ENCODE assay signal across 8 mouse cellular contexts in the genomic region with DNA sequence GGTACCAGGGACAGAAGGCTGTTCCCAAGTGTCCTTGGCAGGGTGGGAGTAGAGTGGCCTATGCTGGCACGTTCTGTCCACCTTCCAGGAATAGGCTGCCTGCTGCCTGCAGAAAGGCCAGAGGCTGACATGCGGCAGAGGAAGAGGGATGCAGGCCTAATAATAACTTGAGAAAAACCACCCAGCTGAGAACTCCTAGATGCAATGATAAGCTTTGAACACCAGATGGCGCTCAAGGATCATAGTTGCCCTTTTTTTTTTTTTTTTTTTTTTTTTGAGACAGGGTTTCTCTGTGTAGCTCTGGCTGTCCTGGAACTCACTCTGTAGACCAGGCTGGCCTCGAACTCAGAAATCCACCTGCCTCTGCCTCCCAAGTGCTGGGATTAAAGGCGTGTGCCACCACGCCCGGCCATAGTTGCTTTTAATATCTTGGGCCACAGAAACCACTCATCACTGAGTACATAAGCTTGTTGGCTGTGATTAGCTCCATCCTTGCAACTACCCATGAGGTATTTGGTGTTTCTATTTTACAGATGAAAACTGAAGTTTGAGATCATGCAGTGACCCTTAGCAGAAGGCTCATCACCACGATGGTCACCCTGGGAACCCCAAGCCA. TPM values are rescaled to one million over a fixed set of nuclear protein-coding genes. Genes with fewer than 3 reads are reported as not detected.
A peak's percentile ranks its signal among the peaks of the same experiment; 100 is the strongest.
DNase-seq lines count a peak whose midpoint lies in the region; ATAC-seq lines count a peak whose summit lies in the region.

No protein-coding gene starts in this region.

- peak; percentile 65 for ATAC-seq in megakaryocyte progenitor cell, adult 5-6 weeks (replicated peaks; ENCODE audit: poor library complexity)

- DNase-seq in left cerebral cortex, adult 18-20 months (ENCODE audit: low spot score in 2 of 2) = peak; percentile 21 to 34
- DNase-seq in left cerebral cortex, adult 8-10 months (ENCODE audit: low spot score in 2 of 2) = no peak
- peak; percentile 82 for DNase-seq in R1 (ENCODE audit: low read depth, low spot score)
- peak; percentile 49 for DNase-seq in embryo, embryonic 9.5 days (ENCODE audit: extremely low spot score)
- DNase-seq in heart, postnatal 4 days = peak; percentile 66
- peak; percentile 34 to 51 for DNase-seq in layer of hippocampus, postnatal 14 days (ENCODE audit: low spot score in 2 of 2)
- DNase-seq in testis, postnatal 14 days (ENCODE audit: low spot score) = peak; percentile 55

RNA-seq across cellular contexts. Expression of a gene that starts 28.1 kb away (rescaled TPM):
- total RNA-seq in left cerebral cortex, adult 18-20 months (2021) = 100 to 1,000 TPM; 263 to 284 TPM
- total RNA-seq in left cerebral cortex, adult 8-10 months (2022) = 100 to 1,000 TPM; 247 to 274 (median 263) TPM
- total RNA-seq in heart, postnatal 4 days (2021) = 100 to 1,000 TPM; 126 to 128 TPM
- total RNA-seq in layer of hippocampus, postnatal 14 days (2021) = 100 to 1,000 TPM; 250 to 255 TPM
- 108 and 119 TPM in 2 replicates for total RNA-seq in megakaryocyte progenitor cell, adult 5-6 weeks (2015)
- 189 and 205 TPM in 2 replicates for total RNA-seq in megakaryocyte progenitor cell, adult 5-6 weeks (2017)

Comparison
In these comparisons a context has a peak if more than half of its experiments do, and no peak if none do; other contexts are left out.
1. DNase-seq: peak in left cerebral cortex, adult 18-20 months (2 of 2), R1 (single experiment), embryo, embryonic 9.5 days (single experiment), heart, postnatal 4 days (single experiment), layer of hippocampus, postnatal 14 days (2 of 2) and testis, postnatal 14 days (single experiment); none in left cerebral cortex, adult 8-10 months (0 of 2).